Mouse (Mus musculus) right cerebral cortex, postnatal 14 days (tissue): Measurements from ENCODE around the gene Brf1.

ENCODE experiments used
- DNase-seq: peaks from one replicate; pipeline ENCODE4 v3.0.0; 2022

The Brf1 gene

GRCm38 (mm10) chr12:112974736-112975135 lies 25.8 kb downstream of the Brf1 start:
- no peak for DNase-seq

GRCm38 (mm10) chr12:112969616-112970015 lies 30.9 kb downstream of the Brf1 start:
- no peak for DNase-seq

GRCm38 (mm10) chr12:112968943-112969342 lies 31.6 kb downstream of the Brf1 start:
- no peak for DNase-seq

GRCm38 (mm10) chr12:112965783-112966182 lies 34.7 kb downstream of the Brf1 start:
- DNase-seq, result no peak

GRCm38 (mm10) chr12:112961872-112962271 lies 38.6 kb downstream of the Brf1 start:
- no peak for DNase-seq

GRCm38 (mm10) chr12:112961428-112961827 lies 39.1 kb downstream of the Brf1 start:
- no peak for DNase-seq

- DNase-seq, result no peak
These were observed 41.1 kb downstream of the Brf1 start for GRCm38 (mm10) chr12:112959421-112959820.

- peak; percentile 55 for DNase-seq
These were observed 42.2 kb downstream of the Brf1 start for GRCm38 (mm10) chr12:112958303-112958702.

GRCm38 (mm10) chr12:112955800-112956199 lies 44.7 kb downstream of the Brf1 start:
- DNase-seq, result peak; percentile 75

GRCm38 (mm10) chr12:112952926-112953565 lies 47.5 kb downstream of the Brf1 start:
- DNase-seq, result no peak

- no peak for DNase-seq
These were observed 48.1 kb downstream of the Brf1 start for GRCm38 (mm10) chr12:112952433-112952832.

GRCm38 (mm10) chr12:112951150-112951842 lies 49.2 kb downstream of the Brf1 start:
- no peak for DNase-seq

- DNase-seq, result no peak
These were observed 49.8 kb downstream of the Brf1 start for GRCm38 (mm10) chr12:112950761-112951129.

GRCm38 (mm10) chr12:112950040-112950760 lies 50.3 kb downstream of the Brf1 start:
- peak; percentile 95 for DNase-seq

GRCm38 (mm10) chr12:112947307-112947706 lies 53.2 kb downstream of the Brf1 start:
- DNase-seq, result no peak

- no peak for DNase-seq
These were observed 56.8 kb downstream of the Brf1 start for GRCm38 (mm10) chr12:112943669-112944068.

GRCm38 (mm10) chr12:112941776-112942713 lies 58.5 kb downstream of the Brf1 start, which contains the start of gene Nudt14:
Gene Nudt14, minus strand, starts transcription at chr12:112942124.
- DNase-seq, result peak; percentile 60

GRCm38 (mm10) chr12:112941156-112941775 lies 59.2 kb downstream of the Brf1 start:
- peak; percentile 56 for DNase-seq

- no peak for DNase-seq
These were observed 59.8 kb downstream of the Brf1 start for GRCm38 (mm10) chr12:112940710-112941109.

GRCm38 (mm10) chr12:112940238-112940637 lies 60.3 kb downstream of the Brf1 start:
- DNase-seq, result no peak

- no peak for DNase-seq
These were observed 61.5 kb downstream of the Brf1 start for GRCm38 (mm10) chr12:112938873-112939565.

GRCm38 (mm10) chr12:112938366-112938765 lies 62.1 kb downstream of the Brf1 start:
- DNase-seq, result no peak
